Mouse (Mus musculus) heart, embryonic 12.5 days (tissue): ENCODE results near the gene Rpia. TPM values are rescaled to one million over a fixed set of nuclear protein-coding genes. Genes with fewer than 3 reads are reported as not detected.
A peak's percentile ranks its signal among the peaks of the same experiment; 100 is the strongest.
"Not testable (repeated sequence)": the region's sequence is repeated elsewhere in the genome, so short reads cannot be mapped to it uniquely, and the experiment has no call there.

Experiments used
- ATAC-seq: fragments of 200-750 bp; cut with Nextera tagmentation; 2 replicates; pipeline ENCODE4 v1.8.0; 2017; ENCODE audit warnings: moderate TSS enrichment, moderate library complexity; ENCODE audit not compliant: insufficient number of reproducible peaks, low FRiP score
- H3K27ac ChIP-seq: fragments of 300-500 bp; sonication (generic); 2 replicates; pipeline ENCODE4 v1.5.1; 2016; ENCODE audit warnings: mild to moderate bottlenecking, moderate library complexity; ENCODE audit not compliant: poor library complexity, severe bottlenecking
- H3K27me3 ChIP-seq: fragments of 300-500 bp; sonication (generic); replicated peaks from 2 replicates; pipeline ENCODE4 v1.6.1; 2016; ENCODE audit warnings: mild to moderate bottlenecking, moderate library complexity
- H3K36me3 ChIP-seq: fragments of 300-500 bp; sonication (generic); 2 replicates; pipeline ENCODE4 v1.6.1; 2016; ENCODE audit warnings: mild to moderate bottlenecking, moderate library complexity
- H3K4me1 ChIP-seq: fragments of 300-500 bp; sonication (generic); replicated peaks from 2 replicates; pipeline ENCODE4 v1.6.1; 2016; ENCODE audit warnings: mild to moderate bottlenecking
- H3K4me2 ChIP-seq: fragments of 300-500 bp; sonication (generic); 2 replicates; pipeline ENCODE4 v1.6.1; 2016; ENCODE audit warnings: mild to moderate bottlenecking, moderate library complexity
- H3K4me3 ChIP-seq: fragments of 300-500 bp; sonication (generic); 2 replicates; pipeline ENCODE4 v1.5.1; 2016; ENCODE audit warnings: mild to moderate bottlenecking
- H3K9ac ChIP-seq: fragments of 300-500 bp; sonication (generic); 2 replicates; pipeline ENCODE4 v1.6.1; 2016; ENCODE audit warnings: mild to moderate bottlenecking, moderate library complexity
- H3K9me3 ChIP-seq: fragments of 300-500 bp; sonication (generic); replicated peaks from 2 replicates; pipeline ENCODE4 v1.6.1; 2016; ENCODE audit warnings: mild to moderate bottlenecking, moderate library complexity
- WGBS: fragments of 180-500 bp; shearing (Covaris S2); methylation state at CpG from one replicate; pipeline ENCODE4 v1.1.7; 2016; 5-methylcytosine and 5-hydroxymethylcytosine counted together
- polyA plus RNA-seq: library from polyadenylated mRNA; unstranded; fragments of >200 nt; fragmentation: Nextera tagmentation; extraction: Ambion mirVana; gene quantifications from 2 replicates; pipeline ENCODE4 v1.2.1, GENCODE M21; 2016

The Rpia gene
- 0.86 and 1.1 TPM in 2 replicates for polyA plus RNA-seq

DNA sequence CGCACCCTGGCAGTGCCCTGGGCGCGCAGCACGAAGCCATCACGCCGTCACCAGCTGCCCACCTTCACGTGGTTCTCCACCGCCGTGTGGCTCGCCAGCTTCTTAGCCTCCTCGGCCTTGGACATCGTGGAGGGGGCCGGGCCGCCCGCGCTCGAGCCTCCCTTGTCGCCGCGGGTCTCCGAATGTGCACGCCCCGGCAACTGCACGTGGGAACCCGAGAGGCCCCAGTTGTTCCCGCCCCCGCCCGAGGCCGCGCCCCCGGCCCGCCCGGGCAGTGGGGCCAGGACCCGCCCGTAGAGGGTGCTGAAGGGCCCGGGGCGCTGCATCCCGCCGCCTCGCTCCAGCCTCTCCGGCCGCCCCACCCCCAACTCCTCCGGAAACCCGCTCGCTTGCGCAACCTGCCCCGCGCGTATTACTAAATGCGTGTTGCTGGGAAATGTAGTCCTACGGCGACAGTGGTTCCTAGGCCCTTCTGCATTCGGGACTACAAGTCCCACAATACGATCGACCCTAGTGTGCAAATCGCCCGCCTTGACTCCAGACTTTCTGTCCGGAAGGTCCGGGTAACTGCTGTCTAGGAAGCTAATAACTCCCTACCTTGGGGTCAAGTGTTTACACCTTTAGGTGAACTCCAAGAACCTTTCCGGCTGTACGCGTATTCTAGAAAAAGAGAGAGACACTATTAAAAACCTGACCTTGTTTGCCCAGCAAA, at the start of gene Rpia:
TSS of gene Rpia (minus strand) at position 409 of the 712 bp plus-strand sequence.
- Histone ChIP-seq H3K27me3 (no peaks in the 10 kb centered on the region), H3K9me3 (no peaks in the 10 kb centered on the region), H3K36me3 (no peaks in the 10 kb centered on the region), H3K4me1 (peaks cover 16% of the 10 kb centered on the region), H3K4me3 (peak within 1 kb of the TSS; percentile 79), H3K9ac (peak within 1 kb of the TSS; percentile 75), H3K27ac (peak within 1 kb of the TSS; percentile 48), H3K4me2 (peak within 1 kb of the TSS; percentile 88)
- ATAC-seq: peak; percentile 95
- WGBS: under 1% methylated on average over 62 of the region's 62 CpGs

DNA sequence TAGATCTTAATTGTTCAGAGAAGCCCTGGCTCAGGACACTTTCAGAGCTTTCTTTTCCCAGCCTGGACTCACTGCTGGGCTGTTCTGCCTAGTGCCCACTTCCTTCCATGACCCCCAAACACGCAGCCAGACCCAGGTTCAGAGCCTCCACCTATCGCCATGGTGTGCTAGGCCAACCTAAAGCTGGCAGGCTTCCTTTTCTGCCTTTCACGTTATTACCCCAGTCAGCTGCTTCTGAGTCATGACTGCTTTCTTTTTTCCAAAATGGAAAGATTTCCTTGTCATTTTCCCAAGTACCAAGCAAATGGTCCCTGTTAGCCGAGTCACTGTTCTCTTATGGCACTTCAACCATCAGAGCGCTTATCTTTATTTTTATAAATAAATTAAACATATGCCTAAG, 48.2 kb upstream of the Rpia start:
- H3K27ac ChIP-seq: no peak overlapping the region
- no peak overlapping the region for H3K9ac ChIP-seq
- peaks cover 11% of the 10 kb centered on the region for H3K4me1 ChIP-seq
- WGBS: 63% methylated on average over 5 of the region's 5 CpGs
- H3K9me3 ChIP-seq: no peaks in the 10 kb centered on the region
- H3K27me3 ChIP-seq: no peaks in the 10 kb centered on the region
- no peak overlapping the region for H3K4me3 ChIP-seq
- no peaks in the 10 kb centered on the region for H3K36me3 ChIP-seq
- ATAC-seq: no peak
- no peak overlapping the region for H3K4me2 ChIP-seq

DNA sequence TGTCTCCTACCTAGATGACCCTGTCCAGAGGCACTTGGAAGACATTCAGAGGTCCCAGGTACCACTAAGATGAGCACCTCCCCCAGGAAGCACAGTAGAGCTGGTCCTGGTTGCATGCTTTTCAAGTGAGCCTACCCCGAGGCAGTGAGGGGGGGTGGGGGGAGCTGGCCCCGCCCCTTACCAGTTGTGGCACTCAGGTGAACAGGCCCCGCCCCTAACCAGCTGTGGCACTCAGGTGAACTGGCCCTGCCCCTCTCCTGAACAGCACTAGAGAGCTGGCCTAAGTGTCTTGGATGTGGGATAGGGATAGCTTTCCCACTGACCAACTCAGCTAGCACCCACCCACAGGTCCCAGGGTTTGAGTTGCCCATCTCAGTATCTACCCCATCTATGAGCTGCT, 46.5 kb upstream of the Rpia start:
- Histone ChIP-seq H3K27ac (no peak overlapping the region), H3K4me3 (no peak overlapping the region), H3K4me2 (no peak overlapping the region), H3K27me3 (no peaks in the 10 kb centered on the region), H3K4me1 (peaks cover 8% of the 10 kb centered on the region), H3K9ac (no peak overlapping the region), H3K9me3 (no peaks in the 10 kb centered on the region), H3K36me3 (no peaks in the 10 kb centered on the region)
- 48% methylated on average over 3 of the region's 3 CpGs for WGBS
- ATAC-seq: no peak

DNA sequence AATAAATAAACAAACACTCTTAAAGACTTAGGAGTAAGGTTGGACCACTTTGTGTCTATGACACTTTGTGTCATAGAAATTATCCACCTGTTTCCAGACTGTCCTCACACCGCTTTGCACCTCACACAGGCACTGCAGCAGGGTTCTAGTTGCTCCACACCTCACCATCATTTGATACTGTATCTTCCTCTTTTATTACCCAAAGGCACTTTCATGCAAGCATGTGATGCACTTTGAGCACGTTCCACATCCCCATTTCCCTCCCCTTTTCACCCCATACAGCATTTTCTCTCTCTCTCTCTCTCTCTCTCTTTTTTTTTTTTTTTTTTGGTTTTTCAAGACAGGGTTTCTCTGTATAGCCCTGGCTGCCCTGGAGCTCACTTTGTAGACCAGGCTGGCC, 45.3 kb upstream of the Rpia start:
- H3K4me3 ChIP-seq: no peak overlapping the region
- WGBS: 75% methylated on average over 2 of the region's 2 CpGs
- no peaks in the 10 kb centered on the region for H3K4me1 ChIP-seq
- H3K4me2 ChIP-seq: no peak overlapping the region
- H3K36me3 ChIP-seq: no peaks in the 10 kb centered on the region
- H3K27me3 ChIP-seq: no peaks in the 10 kb centered on the region
- H3K9ac ChIP-seq: no peak overlapping the region
- ATAC-seq: no peak
- H3K9me3 ChIP-seq: no peaks in the 10 kb centered on the region
- H3K27ac ChIP-seq: no peak overlapping the region

DNA sequence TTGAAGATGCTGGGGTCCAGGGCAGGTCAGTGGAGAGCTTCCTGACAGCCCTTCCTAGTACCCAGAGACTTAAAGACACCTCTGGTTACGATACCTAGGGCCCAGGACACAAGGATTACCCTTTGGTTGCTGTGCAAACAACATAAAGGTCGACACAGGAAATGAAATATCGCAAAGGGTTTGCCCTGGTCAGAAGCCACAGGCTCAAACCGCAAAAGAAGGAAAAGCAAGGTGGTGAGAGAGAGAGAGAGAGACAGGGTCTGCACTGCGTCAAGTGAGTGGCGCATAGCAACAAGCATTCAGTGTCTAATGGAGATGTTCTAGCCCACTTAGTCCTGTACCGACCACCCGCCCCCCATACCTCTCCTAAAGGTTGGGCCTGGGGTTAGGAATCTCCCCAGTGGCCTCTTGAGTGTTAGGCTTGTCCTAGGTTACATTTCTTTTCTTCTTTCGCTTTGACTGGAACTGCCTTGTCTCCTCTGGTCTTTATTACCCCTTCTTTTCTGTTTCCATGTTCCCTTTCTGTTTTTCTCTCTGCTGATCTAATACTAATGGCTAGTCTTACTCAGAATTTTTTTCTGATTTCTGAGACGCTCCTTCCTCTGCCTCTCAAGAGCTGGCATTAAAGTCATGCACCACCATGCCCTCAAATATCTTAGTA, 39.3 kb upstream of the Rpia start:
- no peak overlapping the region for H3K4me2 ChIP-seq
- WGBS: 58% methylated on average over 10 of the region's 10 CpGs
- ATAC-seq: no peak

DNA sequence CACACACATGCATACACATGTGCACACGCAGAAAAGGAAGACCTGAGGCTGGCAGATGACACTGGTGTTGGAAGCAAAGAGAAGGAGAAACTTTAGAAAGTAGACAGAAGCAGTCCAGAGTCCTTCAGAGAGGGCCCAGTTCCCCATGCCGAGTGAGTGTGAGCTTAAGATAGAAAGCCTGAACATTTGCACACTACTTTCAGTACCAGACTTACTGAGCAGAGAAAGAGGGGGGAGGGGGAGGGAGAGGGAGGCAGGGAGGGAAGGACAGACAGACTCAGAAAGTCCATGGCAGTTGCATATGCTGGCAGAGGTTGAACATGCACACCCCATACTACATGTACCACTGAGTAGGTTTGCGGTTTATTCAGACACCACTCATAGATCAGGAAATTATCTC, 38.5 kb upstream of the Rpia start:
- WGBS: 67% methylated on average over 3 of the region's 3 CpGs
- H3K9me3 ChIP-seq: no peaks in the 10 kb centered on the region
- peaks cover 12% of the 10 kb centered on the region; the same call in 1 of the 2 replicates for H3K4me1 ChIP-seq
- no peak overlapping the region for H3K4me2 ChIP-seq
- H3K4me3 ChIP-seq: no peak overlapping the region
- ATAC-seq: no peak
- no peaks in the 10 kb centered on the region for H3K36me3 ChIP-seq
- H3K27ac ChIP-seq: no peak overlapping the region
- no peak overlapping the region for H3K9ac ChIP-seq
- H3K27me3 ChIP-seq: no peaks in the 10 kb centered on the region

More for the DNA sequence above, 39.3 kb upstream of the Rpia start:
- Histone ChIP-seq H3K36me3 (no peaks in the 10 kb centered on the region), H3K9me3 (no peaks in the 10 kb centered on the region), H3K4me1 (peaks cover 12% of the 10 kb centered on the region; the same call in 1 of the 2 replicates), H3K9ac (no peak overlapping the region), H3K4me3 (no peak overlapping the region), H3K27me3 (no peaks in the 10 kb centered on the region), H3K27ac (no peak overlapping the region)

DNA sequence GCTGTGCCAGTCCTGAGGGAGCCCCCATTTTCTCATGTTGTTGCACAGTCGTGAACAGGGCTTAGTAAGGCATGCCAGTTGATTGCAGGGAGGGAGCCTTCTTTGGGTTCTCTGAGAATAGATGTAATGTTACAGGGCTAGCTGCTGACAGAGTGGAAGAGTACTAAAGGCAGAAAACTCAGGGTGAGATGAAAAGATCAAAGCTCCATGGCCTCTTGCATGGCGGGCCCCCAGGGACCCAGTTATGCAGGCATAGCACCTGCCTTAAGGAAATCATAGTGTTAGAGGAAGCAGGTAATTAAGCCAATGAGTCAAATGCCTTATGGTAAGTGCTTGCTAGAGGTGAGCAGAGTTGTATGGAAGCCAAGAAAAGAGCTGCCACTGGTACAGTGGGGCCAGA, 37.4 kb upstream of the Rpia start:
- no peak overlapping the region for H3K9ac ChIP-seq
- H3K9me3 ChIP-seq: no peaks in the 10 kb centered on the region
- no peaks in the 10 kb centered on the region for H3K36me3 ChIP-seq
- H3K4me3 ChIP-seq: no peak overlapping the region
- peaks cover 12% of the 10 kb centered on the region; the same call in 1 of the 2 replicates for H3K4me1 ChIP-seq
- H3K27ac ChIP-seq: no peak overlapping the region
- WGBS: 38% methylated on average over 2 of the region's 2 CpGs
- H3K27me3 ChIP-seq: no peaks in the 10 kb centered on the region
- H3K4me2 ChIP-seq: no peak overlapping the region
- no peak for ATAC-seq

DNA sequence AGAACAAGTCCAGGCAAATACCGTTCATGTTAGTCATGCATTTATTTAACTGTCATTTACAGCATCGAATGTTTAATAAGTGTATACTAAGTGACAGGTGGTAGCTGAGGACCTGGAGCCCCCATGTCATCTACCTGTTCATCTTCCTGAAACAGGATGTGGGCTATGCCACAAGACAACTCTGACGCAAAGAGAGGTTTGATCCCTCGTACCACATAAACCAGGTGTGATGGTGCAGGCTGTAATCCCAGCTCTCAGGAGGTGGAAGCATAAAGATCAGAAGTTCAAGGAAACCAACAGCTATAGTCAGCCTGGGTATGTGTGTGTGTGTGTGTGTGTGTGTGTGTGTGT, 32.9 kb upstream of the Rpia start:
- peak overlapping the region; percentile 64; the same call in 1 of the 2 replicates for H3K9ac ChIP-seq
- H3K4me3 ChIP-seq: peak overlapping the region; percentile 45
- H3K4me2 ChIP-seq: peak overlapping the region; percentile 79
- H3K36me3 ChIP-seq: no peaks in the 10 kb centered on the region
- H3K27me3 ChIP-seq: no peaks in the 10 kb centered on the region
- H3K4me1 ChIP-seq: peaks cover 23% of the 10 kb centered on the region
- ATAC-seq: no peak
- 41% methylated on average over 4 of the region's 4 CpGs for WGBS
- H3K9me3 ChIP-seq: no peaks in the 10 kb centered on the region
- peak overlapping the region; percentile 83; the same call in 1 of the 2 replicates for H3K27ac ChIP-seq

DNA sequence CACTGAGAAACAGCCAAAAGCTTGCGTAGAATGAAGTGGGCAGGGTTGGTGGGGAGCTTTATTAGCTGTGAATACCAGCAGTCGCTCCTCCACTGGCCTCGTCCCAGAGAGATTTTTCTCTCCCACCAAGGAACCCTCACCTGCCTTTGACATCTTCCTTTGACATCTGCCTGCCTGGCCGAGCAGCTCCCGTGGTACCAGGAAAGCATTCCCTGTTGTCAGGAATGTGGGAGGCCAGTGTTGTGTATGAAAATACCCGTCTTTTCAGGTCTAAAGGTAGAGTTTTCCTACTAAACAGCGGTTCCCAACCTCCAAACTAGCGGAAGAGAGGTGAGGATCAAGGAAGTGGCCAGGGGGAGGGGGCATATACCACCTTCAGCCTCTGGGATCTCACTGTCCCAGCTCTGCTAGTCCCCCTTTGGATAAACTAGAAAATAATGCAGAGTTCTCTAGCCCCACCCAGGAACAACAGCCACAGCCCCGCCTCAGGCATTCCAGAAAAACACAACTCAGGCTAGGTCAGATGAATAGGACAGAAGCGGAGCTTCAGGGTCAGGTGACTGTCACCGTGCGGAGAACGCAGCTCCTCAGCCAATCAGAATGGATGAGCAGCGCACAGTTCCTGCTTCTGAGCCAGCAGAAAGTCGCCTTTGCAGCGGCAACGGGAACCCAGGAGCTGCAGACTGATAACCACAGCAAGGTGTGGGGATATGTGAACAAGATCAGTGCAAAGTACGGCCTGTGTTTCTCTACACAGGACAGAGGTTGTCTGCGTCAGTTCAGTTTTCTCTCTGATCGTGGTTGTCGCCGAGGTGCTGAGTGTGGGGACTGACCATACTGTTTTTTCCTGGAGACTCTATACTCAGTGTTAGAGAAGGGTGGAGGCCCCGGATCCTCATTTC, 32.3 kb upstream of the Rpia start:
- peak; percentile 97 for ATAC-seq
- Histone ChIP-seq H3K9me3 (no peaks in the 10 kb centered on the region), H3K36me3 (no peaks in the 10 kb centered on the region), H3K4me1 (peaks cover 23% of the 10 kb centered on the region), H3K9ac (peak overlapping the region; percentile 64), H3K27me3 (no peaks in the 10 kb centered on the region), H3K4me3 (peak overlapping the region; percentile 45), H3K27ac (peak overlapping the region; percentile 83), H3K4me2 (peak overlapping the region; percentile 79)
- 8% methylated on average over 23 of the region's 23 CpGs for WGBS

DNA sequence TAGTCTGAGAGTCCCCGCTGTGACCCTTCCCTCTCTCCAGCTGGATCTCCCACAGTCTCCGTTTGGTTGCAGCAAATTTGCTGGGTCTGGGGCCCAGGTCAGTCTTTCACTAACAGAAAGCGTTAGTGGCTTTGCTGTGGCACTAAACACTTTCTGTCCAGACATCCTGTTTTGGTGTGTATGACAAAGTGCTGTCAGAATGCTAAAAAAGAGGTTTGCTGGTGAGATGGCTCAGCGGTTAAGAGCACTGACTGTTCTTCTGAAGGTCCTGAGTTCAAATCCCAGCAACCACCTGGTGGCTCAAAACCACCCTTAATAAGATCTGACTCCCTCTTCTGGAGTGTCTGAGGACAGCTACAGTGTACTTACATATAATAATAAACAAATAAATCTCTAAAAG, 31.2 kb upstream of the Rpia start:
- not testable (repeated sequence) for H3K9ac ChIP-seq, H3K9me3 ChIP-seq, H3K27me3 ChIP-seq, H3K36me3 ChIP-seq, H3K4me3 ChIP-seq, H3K4me2 ChIP-seq, ATAC-seq
- Histone ChIP-seq H3K27ac (peak overlapping the region; percentile 37; the same call in 1 of the 2 replicates), H3K4me1 (peaks cover 23% of the 10 kb centered on the region)
- 80% methylated on average over 4 of the region's 4 CpGs for WGBS

DNA sequence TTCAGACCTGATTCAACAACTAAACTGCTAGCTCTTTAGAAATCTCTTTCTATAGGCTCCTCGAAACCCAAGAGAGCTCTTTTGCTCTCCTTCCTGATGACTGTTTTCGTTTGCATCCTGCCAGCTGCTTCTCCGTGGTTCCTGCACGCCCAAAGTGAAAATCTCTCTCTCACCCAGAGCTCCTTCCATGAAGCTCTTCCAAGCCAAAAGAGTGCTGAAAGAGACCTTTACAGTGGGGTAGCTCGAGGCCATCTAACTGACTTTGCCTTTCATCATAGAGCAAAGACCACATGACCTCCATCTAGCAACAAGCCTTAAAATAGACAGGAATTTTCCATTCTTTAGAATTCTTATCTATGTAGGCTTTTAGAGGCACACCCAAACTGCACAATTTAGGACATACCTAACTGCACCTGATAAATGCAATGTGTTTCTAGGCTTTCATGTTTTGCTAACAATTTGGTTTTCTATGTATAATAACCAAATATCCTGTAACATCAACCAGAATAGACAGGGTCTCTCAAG, 30.4 kb upstream of the Rpia start:
- Histone ChIP-seq H3K4me1 (peaks cover 23% of the 10 kb centered on the region), H3K4me3 (no peak overlapping the region), H3K27ac (peak overlapping the region; percentile 73; the same call in 1 of the 2 replicates), H3K27me3 (no peaks in the 10 kb centered on the region), H3K36me3 (no peaks in the 10 kb centered on the region), H3K9ac (no peak overlapping the region), H3K9me3 (no peaks in the 10 kb centered on the region), H3K4me2 (no peak overlapping the region)
- 47% methylated on average over 5 of the region's 5 CpGs for WGBS
- ATAC-seq: no peak
